Comparison of ENCODE assay signal across 3 mouse cellular contexts in the genomic region with DNA sequence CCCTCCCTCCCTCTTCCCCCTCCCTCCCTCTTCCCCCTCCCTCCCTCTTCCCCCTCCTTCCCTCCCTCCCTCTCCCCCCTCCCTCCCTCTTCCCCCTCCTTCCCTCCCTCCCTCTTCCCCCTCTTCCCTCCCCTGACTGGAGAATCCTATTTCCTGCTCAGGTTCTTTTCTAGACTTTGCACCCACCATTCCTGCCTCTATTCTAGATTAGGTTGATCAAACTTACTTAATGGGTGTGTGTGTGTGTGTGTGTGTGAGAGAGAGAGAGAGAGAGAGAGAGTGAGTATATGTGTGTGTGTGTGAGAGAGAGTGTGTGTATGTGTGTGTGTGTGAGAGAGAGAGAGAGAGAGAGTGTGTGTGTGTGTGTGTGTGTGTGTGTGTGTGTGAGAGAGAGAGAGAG.
DNase-seq lines count a peak whose midpoint lies in the region; ATAC-seq and TF ChIP-seq lines count a peak whose summit lies in the region.
"Not testable (repeated sequence)": the region's sequence is repeated elsewhere in the genome, so short reads cannot be mapped to it uniquely, and the experiment has no call there.

No protein-coding gene starts in this region.

- not testable (repeated sequence) for H3K4me3 ChIP-seq in intestine, embryonic 15.5 days (replicated peaks); intestine, postnatal 0 days (ENCODE audit: low read depth, low read length); stomach, postnatal 0 days (ENCODE audit: low read depth, low read length)

- not testable (repeated sequence) for H3K9ac ChIP-seq in intestine, embryonic 15.5 days; intestine, postnatal 0 days (ENCODE audit: low read depth, low read length); stomach, postnatal 0 days (ENCODE audit: low read length)

- not testable (repeated sequence) for H3K36me3 ChIP-seq in intestine, embryonic 15.5 days
- peaks cover 39% of the 10 kb centered on the region for H3K36me3 ChIP-seq in intestine, postnatal 0 days (ENCODE audit: control insufficient read depth, insufficient read depth)
- peaks cover 25% of the 10 kb centered on the region for H3K36me3 ChIP-seq in stomach, postnatal 0 days (ENCODE audit: control insufficient read depth, insufficient read depth, low read length)

- ATAC-seq in intestine, embryonic 15.5 days, result 0 out of 2 replicates have a peak, but pooled peaks have one; percentile 45
- peak; percentile 75 for ATAC-seq in intestine, postnatal 0 days
- peak; percentile 88 for ATAC-seq in stomach, postnatal 0 days (ENCODE audit: low FRiP score, low TSS enrichment)

- not testable (repeated sequence) for DNase-seq in stomach, postnatal 0 days (ENCODE audit: low spot score)

- not testable (repeated sequence) for H3K9me3 ChIP-seq in intestine, embryonic 15.5 days; intestine, postnatal 0 days (ENCODE audit: control insufficient read depth); stomach, postnatal 0 days (ENCODE audit: control insufficient read depth, low read length)

- not testable (repeated sequence) for H3K4me1 ChIP-seq in intestine, embryonic 15.5 days (replicated peaks); intestine, postnatal 0 days (replicated peaks; ENCODE audit: control insufficient read depth, insufficient read depth, low read length); stomach, postnatal 0 days (replicated peaks; ENCODE audit: control insufficient read depth, insufficient read depth)

- not testable (repeated sequence) for TF ChIP-seq CTCF in intestine, postnatal 0 days (IDR thresholded peaks at IDR 0.05; ENCODE audit: low read depth); stomach, postnatal 0 days (IDR thresholded peaks at IDR 0.05; ENCODE audit: low read depth)

- TF ChIP-seq EP300 in stomach, postnatal 0 days (optimal IDR thresholded peaks at IDR 0.05), result not testable (repeated sequence)

- not testable (repeated sequence) for H3K27me3 ChIP-seq in intestine, embryonic 15.5 days (replicated peaks); intestine, postnatal 0 days (replicated peaks; ENCODE audit: control insufficient read depth, insufficient read depth, low read length); stomach, postnatal 0 days (ENCODE audit: control insufficient read depth, insufficient read depth, low read length)

- H3K4me2 ChIP-seq in intestine, embryonic 15.5 days (replicated peaks); intestine, postnatal 0 days (replicated peaks; ENCODE audit: low read depth); stomach, postnatal 0 days (replicated peaks; ENCODE audit: low read depth): not testable (repeated sequence)

- H3K27ac ChIP-seq in intestine, embryonic 15.5 days; intestine, postnatal 0 days (ENCODE audit: low read depth, low read length); stomach, postnatal 0 days (replicated peaks): not testable (repeated sequence)
